Mouse (Mus musculus): Measurements from ENCODE around the gene Ncln.

Gene Ncln

GRCm38 (mm10) chr10:81489941-81490340 lies 6.3 kb downstream of the Ncln start:
- in situ Hi-C loops (cut with MboI, MseI), result no loop called here

DNA sequence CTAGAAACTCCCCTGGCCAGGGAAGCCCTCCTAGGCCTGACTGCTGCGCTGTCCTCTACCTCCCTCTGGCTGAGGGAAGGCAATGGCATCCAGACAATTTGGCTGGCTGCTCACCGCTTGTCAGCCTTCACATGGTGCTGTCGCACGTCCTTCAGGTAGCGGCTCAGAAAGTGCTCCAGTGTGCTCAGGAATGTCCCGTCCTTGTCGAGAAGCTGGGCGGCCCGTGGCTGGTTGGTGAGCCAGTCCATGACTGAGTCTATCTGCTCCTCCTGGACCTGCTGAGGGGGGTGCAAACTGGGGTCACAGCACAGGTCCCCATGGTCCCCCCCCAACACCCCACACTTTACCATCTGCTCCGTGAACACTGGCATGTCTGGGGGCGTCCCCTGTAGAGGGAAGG lies 8.1 kb downstream of the Ncln start:
- in situ Hi-C loops (cut with MboI, MseI), result no loop called here

- in situ Hi-C loops (cut with MboI, MseI), result no loop called here
Measured at GRCm38 (mm10) chr10:81486496-81486895, 9.7 kb downstream of the Ncln start.

GRCm38 (mm10) chr10:81485479-81486018 lies 10.6 kb downstream of the Ncln start:
- in situ Hi-C loops (cut with MboI, MseI), result no loop called here

DNA sequence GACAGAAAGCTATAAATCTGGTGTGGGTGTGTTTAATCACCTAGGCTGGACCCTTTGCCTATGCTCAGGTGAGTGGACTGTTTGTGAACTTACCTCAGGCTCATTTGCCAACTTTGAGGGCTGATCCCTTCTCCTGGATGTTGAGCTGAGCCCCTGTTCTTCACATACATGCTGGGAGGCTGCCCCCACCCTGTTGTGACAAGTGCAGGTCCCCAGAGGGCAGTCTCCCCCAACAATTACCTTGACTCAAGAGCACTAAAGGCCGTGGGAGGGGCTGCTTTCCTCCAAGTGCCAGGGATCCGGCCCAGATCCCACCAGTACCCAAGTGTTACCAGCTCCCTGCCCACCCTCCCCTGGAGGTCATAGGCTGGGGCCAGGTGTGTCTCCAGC lies 11.1 kb downstream of the Ncln start:
- in situ Hi-C loops (cut with MboI, MseI), result no loop called here

DNA sequence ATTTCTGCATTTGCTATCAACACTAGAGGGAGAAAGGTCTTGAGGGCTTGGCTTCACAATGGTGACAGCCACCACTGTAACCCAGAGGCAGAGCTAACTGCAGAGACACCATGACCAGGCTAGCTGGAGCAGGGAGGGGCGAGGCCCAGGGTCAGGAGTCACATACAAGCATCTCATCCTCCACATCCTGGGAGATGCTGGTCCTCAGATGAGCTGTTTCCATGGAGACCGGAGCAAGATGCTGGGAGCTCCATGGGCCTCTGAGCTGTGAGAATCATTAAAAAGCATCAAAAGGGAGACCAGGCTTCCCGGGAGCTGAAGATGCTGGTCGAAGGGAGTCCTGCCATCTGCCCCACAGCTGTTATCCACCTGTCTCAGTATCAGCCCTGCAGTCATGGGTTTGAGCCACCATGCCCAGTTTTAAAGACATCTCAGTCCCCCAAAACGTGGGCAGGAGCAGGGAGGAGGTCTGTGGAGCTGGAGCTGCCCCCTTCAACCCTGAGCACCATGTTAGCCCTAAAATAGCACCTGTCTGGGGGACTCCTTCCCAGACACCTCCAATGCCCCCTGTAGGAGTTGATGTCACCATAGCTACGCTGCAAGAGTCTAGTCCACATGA lies 11.6 kb downstream of the Ncln start:
- in situ Hi-C loops (cut with MboI, MseI), result no loop called here

GRCm38 (mm10) chr10:81483983-81484382 lies 12.2 kb downstream of the Ncln start:
- in situ Hi-C loops (cut with MboI, MseI), result no loop called here

DNA sequence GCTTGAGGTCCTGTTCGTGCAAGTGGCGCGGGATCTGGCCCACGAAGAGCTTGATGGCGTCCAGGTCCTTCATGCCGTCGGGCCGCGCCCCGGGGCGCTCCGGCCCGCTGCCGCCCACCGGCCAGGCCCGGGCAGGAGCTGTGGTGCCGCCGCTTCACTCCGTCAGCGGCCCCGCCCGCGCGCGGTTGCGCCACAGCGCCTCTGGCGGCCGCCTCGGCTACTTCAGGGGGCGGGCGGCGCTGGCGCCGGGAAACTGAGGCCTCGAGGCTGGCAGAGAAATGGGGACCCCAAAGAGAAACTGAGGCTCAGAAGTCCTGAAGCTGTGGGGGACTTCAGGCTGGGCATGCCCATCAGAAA lies 13.7 kb downstream of the Ncln start, which contains the start of gene Celf5:
Gene Celf5, minus strand, starts transcription at position 177 of the 357 bp plus-strand sequence.
- in situ Hi-C loops (cut with MboI, MseI), result no loop called here

DNA sequence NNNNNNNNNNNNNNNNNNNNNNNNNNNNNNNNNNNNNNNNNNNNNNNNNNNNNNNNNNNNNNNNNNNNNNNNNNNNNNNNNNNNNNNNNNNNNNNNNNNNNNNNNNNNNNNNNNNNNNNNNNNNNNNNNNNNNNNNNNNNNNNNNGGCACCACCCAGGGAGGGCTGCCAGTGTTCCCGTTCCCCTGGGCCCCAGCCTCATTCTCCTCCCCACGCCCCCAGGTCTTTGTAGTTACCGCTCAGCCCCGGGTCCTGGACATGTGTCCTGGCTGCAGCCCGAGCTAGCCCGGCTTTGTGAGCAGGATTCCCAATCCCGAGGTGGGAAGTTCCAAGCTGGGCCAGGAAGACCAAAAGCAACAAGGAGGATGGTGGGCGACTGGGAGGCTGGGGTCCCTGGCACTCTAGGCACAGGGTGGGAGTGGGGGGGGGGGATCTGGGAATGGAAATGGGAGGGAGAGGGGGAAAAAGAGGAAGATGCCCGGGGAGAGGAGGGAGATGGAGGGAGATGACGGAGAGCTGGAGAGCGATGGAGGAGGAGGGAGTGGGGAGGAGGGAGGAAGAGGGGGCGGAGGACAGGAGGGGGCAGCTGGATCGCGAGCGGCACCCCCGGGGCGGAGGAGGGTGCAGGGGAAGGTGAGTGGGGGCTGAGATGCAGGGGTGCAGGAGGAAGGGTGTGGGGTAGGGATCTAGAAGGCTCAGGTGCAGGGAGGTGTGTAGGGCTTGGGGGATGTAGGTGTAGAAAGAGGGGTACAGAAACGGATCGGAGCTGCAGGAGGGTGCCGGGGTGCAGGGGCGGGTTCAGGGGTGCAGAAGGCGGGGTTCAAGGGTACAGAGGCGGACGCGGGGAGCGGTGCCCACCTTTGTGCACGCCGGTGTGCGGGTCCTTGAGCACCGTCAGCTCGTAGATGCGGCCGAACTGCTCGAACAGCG lies 14.3 kb downstream of the Ncln start:
- in situ Hi-C loops (cut with MboI, MseI), result no loop called here

GRCm38 (mm10) chr10:81474461-81474860 lies 21.7 kb downstream of the Ncln start:
- in situ Hi-C loops (cut with MboI, MseI), result no loop called here

GRCm38 (mm10) chr10:81473003-81473451 lies 23.2 kb downstream of the Ncln start:
- in situ Hi-C loops (cut with MboI, MseI), result no loop called here

- in situ Hi-C loops (cut with MboI, MseI), result no loop called here
Measured at GRCm38 (mm10) chr10:81472403-81473002, 23.7 kb downstream of the Ncln start.

- in situ Hi-C loops (cut with MboI, MseI), result no loop called here
Measured at GRCm38 (mm10) chr10:81470454-81470853, 25.7 kb downstream of the Ncln start.

GRCm38 (mm10) chr10:81469253-81469652 lies 26.9 kb downstream of the Ncln start:
- in situ Hi-C loops (cut with MboI, MseI), result no loop called here

GRCm38 (mm10) chr10:81467670-81468235 lies 28.4 kb downstream of the Ncln start:
- in situ Hi-C loops (cut with MboI, MseI), result no loop called here

GRCm38 (mm10) chr10:81466881-81467280 lies 29.3 kb downstream of the Ncln start:
- in situ Hi-C loops (cut with MboI, MseI), result no loop called here

DNA sequence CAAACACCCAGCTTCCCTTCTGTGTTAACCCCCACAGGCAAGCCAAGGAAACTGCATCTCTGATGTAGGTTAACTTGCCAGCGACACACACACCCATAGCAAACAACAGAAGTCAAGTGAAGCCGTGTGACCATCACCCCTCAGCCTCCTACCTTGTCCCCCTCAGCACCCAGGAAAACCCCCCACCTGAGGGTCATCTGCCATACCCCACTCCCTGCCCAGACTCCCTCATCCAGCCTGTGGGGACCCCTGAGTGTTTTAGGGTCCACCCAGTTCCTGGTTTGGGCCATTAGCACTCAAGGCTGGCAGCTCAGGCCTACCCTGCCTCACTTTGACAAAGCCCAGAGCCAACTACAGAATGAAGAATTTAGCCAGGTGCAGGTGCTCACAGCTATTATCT lies 30.1 kb downstream of the Ncln start:
- in situ Hi-C loops (cut with MboI, MseI), result no loop called here

DNA sequence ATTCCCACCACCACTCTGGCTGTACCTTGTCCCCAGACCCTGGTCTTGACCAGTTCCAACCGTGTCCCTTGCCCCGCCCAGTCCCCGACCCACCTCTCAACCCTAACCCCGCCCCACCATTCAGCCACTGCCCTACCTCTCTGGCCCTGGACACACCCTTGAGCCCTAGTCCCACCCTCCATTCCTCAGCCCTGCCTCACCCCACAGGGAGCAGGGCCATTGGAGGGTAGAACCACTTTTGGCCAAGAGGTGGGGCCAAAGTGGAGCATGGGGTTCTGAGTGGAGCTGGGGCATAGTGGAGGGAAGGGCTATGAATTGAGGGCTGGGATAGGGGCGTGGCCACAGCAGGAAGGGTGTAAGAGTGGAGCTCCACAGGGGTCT lies 30.9 kb downstream of the Ncln start:
- in situ Hi-C loops (cut with MboI, MseI), result no loop called here

DNA sequence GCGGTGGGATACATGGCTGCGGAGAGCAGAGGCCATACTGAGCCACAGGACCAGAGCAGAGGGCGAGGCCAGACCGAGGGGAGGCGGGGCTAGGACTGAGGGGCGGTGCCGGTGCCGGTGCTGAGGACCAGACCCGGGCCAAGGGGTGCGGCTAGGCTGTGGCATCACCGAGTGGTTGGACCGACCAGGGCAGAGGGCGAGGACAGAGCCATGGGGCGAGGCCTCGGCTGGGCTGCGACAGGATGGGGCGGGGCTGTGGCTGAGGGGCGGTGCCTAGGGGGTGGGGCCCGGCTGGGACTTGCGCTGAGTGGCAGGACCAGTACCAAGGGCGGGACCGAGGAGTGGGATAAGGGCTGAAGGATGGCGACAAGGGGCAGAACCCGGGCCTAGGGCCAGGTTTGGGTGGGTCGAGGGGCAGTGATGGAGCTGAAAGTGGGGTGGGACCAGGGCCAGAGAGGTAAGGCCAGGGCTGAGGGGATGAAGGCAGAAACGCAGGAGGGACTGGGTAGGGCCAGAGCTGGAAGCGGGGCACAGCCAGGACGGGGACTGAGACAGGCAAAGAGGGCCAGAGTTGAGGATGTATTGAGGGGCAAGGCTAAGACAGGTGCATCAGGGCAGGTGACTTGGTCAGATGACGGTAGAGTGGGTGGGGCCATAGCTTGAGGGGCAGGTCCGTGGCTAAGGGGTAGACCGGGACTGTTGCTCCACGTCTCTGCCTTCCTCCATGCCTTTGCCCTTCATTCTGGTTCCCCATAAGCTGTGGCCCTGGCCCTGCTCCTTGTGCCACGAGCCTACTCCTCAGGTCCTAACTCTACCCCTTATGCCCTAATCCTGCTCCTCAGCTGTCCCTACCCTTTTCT lies 31.6 kb downstream of the Ncln start:
- in situ Hi-C loops (cut with MboI, MseI), result no loop called here

- in situ Hi-C loops (cut with MboI, MseI), result no loop called here
Measured at GRCm38 (mm10) chr10:81463531-81463930, 32.7 kb downstream of the Ncln start.

- in situ Hi-C loops (cut with MboI, MseI), result no loop called here
Measured at GRCm38 (mm10) chr10:81462917-81463316, 33.3 kb downstream of the Ncln start.
